Mouse (Mus musculus): ENCODE results near the gene Mmp8.

- TF ChIP-seq POLR2A (IDR thresholded peaks at IDR 0.05; ENCODE audit: borderline replicate concordance, extremely low read depth, insufficient read depth, insufficient read length, poor library complexity, severe bottlenecking), result no peak
- no peak for TF ChIP-seq CTCF (IDR thresholded peaks at IDR 0.05; ENCODE audit: borderline replicate concordance, extremely low read depth, insufficient read depth, insufficient read length)
Measured at GRCm38 (mm10) chr9:7558221-7559017, at the start of gene Mmp8.

Data from brain, embryonic 14.5 days (tissue).